Mouse (Mus musculus) midbrain, postnatal 0 days (tissue): Measurements from ENCODE around the gene Inka1. TPM values are rescaled to one million over a fixed set of nuclear protein-coding genes. Genes with fewer than 3 reads are reported as not detected.
"Not testable (repeated sequence)": the region's sequence is repeated elsewhere in the genome, so short reads cannot be mapped to it uniquely, and the experiment has no call there.

ENCODE experiments used
- ATAC-seq: fragments of 200-750 bp; cut with Nextera tagmentation; 2 replicates; pipeline ENCODE4 v1.8.0; 2017; ENCODE audit warnings: moderate number of reproducible peaks, mild to moderate bottlenecking, moderate TSS enrichment, moderate library complexity; ENCODE audit not compliant: low FRiP score
- DNase-seq: peaks from one replicate; pipeline ENCODE4 v3.0.0-alpha.2; 2015; ENCODE audit warnings: low spot score
- H3K27ac ChIP-seq: fragments of 300-500 bp; sonication (generic); 2 replicates; pipeline ENCODE4 v1.5.1; 2014; ENCODE audit warnings: low read depth, mild to moderate bottlenecking, low read length, mixed read lengths
- H3K27me3 ChIP-seq: fragments of 300-500 bp; sonication (generic); 2 replicates; pipeline ENCODE4 v1.6.1; 2014; ENCODE audit warnings: low read length, control low read depth, mixed read lengths; ENCODE audit not compliant: insufficient read depth
- H3K36me3 ChIP-seq: fragments of 300-500 bp; sonication (generic); 2 replicates; pipeline ENCODE4 v1.6.1; 2014; ENCODE audit warnings: low read length, control low read depth, mixed read lengths; ENCODE audit not compliant: insufficient read depth
- H3K4me1 ChIP-seq: fragments of 300-500 bp; sonication (generic); 2 replicates; pipeline ENCODE4 v1.6.1; 2014; ENCODE audit warnings: mild to moderate bottlenecking, control low read depth, antibody characterized with exemption, low read length, mixed read lengths; ENCODE audit not compliant: insufficient read depth
- H3K4me2 ChIP-seq: fragments of 300-500 bp; sonication (generic); 2 replicates; pipeline ENCODE4 v1.6.1; 2014; ENCODE audit warnings: low read depth, mild to moderate bottlenecking, low read length, mixed read lengths; ENCODE audit not compliant: poor library complexity, severe bottlenecking
- H3K4me3 ChIP-seq: fragments of 300-500 bp; sonication (generic); 2 replicates; pipeline ENCODE4 v1.5.1; 2014; ENCODE audit warnings: low read depth, mild to moderate bottlenecking, low read length, moderate library complexity
- H3K9ac ChIP-seq: fragments of 300-500 bp; sonication (generic); replicated peaks from 2 replicates; pipeline ENCODE4 v1.6.1; 2014; ENCODE audit warnings: mild to moderate bottlenecking, low read length, moderate library complexity, mixed read lengths; ENCODE audit not compliant: poor library complexity, severe bottlenecking
- H3K9me3 ChIP-seq: fragments of 300-500 bp; sonication (generic); 2 replicates; pipeline ENCODE4 v1.6.1; 2016; ENCODE audit warnings: low read length, control low read depth
- CTCF ChIP-seq: IDR thresholded peaks from 2 replicates; pipeline ENCODE4 v1.5.1; 2016; ENCODE audit warnings: antibody characterized with exemption, mild to moderate bottlenecking
- WGBS: fragments of 180-500 bp; shearing (Covaris S2); extraction: QIAGEN DNeasy Blood & Tissue Kit; methylation state at CpG from one replicate; pipeline ENCODE4 v1.1.7; 2014; 5-methylcytosine and 5-hydroxymethylcytosine counted together
- polyA plus RNA-seq: library from polyadenylated mRNA; unstranded; fragments of >200 nt; fragmentation: Nextera tagmentation; extraction: Ambion mirVana; gene quantifications from 2 replicates; pipeline ENCODE4 v1.2.1, GENCODE M21; 2015
- total RNA-seq: library from RNA; depleted of rRNA; stranded (reverse); fragments of >200 nt; gene quantifications from 2 replicates; pipeline ENCODE4 v1.2.3, GENCODE M21; 2014

Gene Inka1
- total and polyA plus RNA-seq, 2 experiments from 2014 or later = 14.8 to 16.2 TPM

GRCm38 (mm10) chr9:108017127-108017526 lies 31.4 kb upstream of the Inka1 start:
- WGBS = 77% methylated on average over 3 of the region's 3 CpGs
- DNase-seq (no peak), ATAC-seq (no peak)
- Histone ChIP-seq H3K27ac (no peak overlapping the region), H3K4me1 (no peaks in the 10 kb centered on the region), H3K9me3 (no peaks in the 10 kb centered on the region), H3K9ac (no peak overlapping the region), H3K4me2 (no peak overlapping the region), H3K27me3 (no peaks in the 10 kb centered on the region), H3K36me3 (peaks cover 3% of the 10 kb centered on the region; the same call in 1 of the 2 replicates), H3K4me3 (no peak overlapping the region)
- no peak for TF ChIP-seq CTCF

GRCm38 (mm10) chr9:108013577-108013976 lies 27.9 kb upstream of the Inka1 start:
- not testable (repeated sequence) for ATAC-seq, H3K4me3 ChIP-seq, H3K27ac ChIP-seq, H3K4me2 ChIP-seq, H3K9me3 ChIP-seq, DNase-seq, H3K27me3 ChIP-seq, H3K9ac ChIP-seq, H3K4me1 ChIP-seq, H3K36me3 ChIP-seq
- TF ChIP-seq CTCF = peak; percentile 35
- 100% methylated on average over 2 of the region's 2 CpGs for WGBS

- H3K4me3 ChIP-seq = no peak overlapping the region
- H3K9me3 ChIP-seq = no peaks in the 10 kb centered on the region
- ATAC-seq (no peak), DNase-seq (no peak)
- no peak overlapping the region for H3K27ac ChIP-seq
- no peaks in the 10 kb centered on the region for H3K27me3 ChIP-seq
- peaks cover 3% of the 10 kb centered on the region; the same call in 1 of the 2 replicates for H3K36me3 ChIP-seq
- H3K9ac ChIP-seq = no peak overlapping the region
- TF ChIP-seq CTCF = no peak
- H3K4me1 ChIP-seq = no peaks in the 10 kb centered on the region
- H3K4me2 ChIP-seq = no peak overlapping the region
Measured at GRCm38 (mm10) chr9:108010385-108010784, 24.7 kb upstream of the Inka1 start.

- H3K27me3 ChIP-seq = no peaks in the 10 kb centered on the region
- H3K9ac ChIP-seq = no peak overlapping the region
- no peak for DNase-seq
- no peak for ATAC-seq
- 0 out of 2 replicates have a peak, but pooled peaks cover 3% of the 10 kb centered on the region for H3K36me3 ChIP-seq
- no peak overlapping the region for H3K27ac ChIP-seq
- 90% methylated on average over 5 of the region's 5 CpGs for WGBS
- TF ChIP-seq CTCF = no peak
- H3K9me3 ChIP-seq = no peaks in the 10 kb centered on the region
- no peak overlapping the region for H3K4me3 ChIP-seq
- H3K4me2 ChIP-seq = no peak overlapping the region
- 0 out of 2 replicates have a peak, but pooled peaks cover 4% of the 10 kb centered on the region for H3K4me1 ChIP-seq
Measured at GRCm38 (mm10) chr9:108008041-108008440, 22.4 kb upstream of the Inka1 start.

- TF ChIP-seq CTCF = no peak
- peak overlapping the region; percentile 97 for H3K4me3 ChIP-seq
- 0 out of 2 replicates have a peak, but pooled peaks cover 4% of the 10 kb centered on the region for H3K4me1 ChIP-seq
- H3K27me3 ChIP-seq = no peaks in the 10 kb centered on the region
- H3K27ac ChIP-seq = peak overlapping the region; percentile 99
- DNase-seq (peak; percentile 49), ATAC-seq (no peak)
- 7% methylated on average over 8 of the region's 8 CpGs for WGBS
- no peaks in the 10 kb centered on the region for H3K9me3 ChIP-seq
- H3K4me2 ChIP-seq = peak overlapping the region; percentile 81
- peak overlapping the region; percentile 99 for H3K9ac ChIP-seq
- H3K36me3 ChIP-seq = no peaks in the 10 kb centered on the region
Measured at GRCm38 (mm10) chr9:108003531-108003890, 17.8 kb upstream of the Inka1 start.

GRCm38 (mm10) chr9:108002778-108003530 lies 17.3 kb upstream of the Inka1 start:
- DNase-seq (peak; percentile 23), ATAC-seq (no peak; the same call in none of the 2 replicates)
- no peak for TF ChIP-seq CTCF
- under 1% methylated on average over 44 of the region's 50 CpGs for WGBS
- H3K9ac ChIP-seq = peak overlapping the region; percentile 99
- H3K4me3 ChIP-seq = peak overlapping the region; percentile 97
- H3K27me3 ChIP-seq = no peaks in the 10 kb centered on the region
- H3K4me1 ChIP-seq = 0 out of 2 replicates have a peak, but pooled peaks cover 4% of the 10 kb centered on the region
- no peaks in the 10 kb centered on the region for H3K36me3 ChIP-seq
- H3K27ac ChIP-seq = peak overlapping the region; percentile 99
- no peaks in the 10 kb centered on the region for H3K9me3 ChIP-seq
- peak overlapping the region; percentile 81 for H3K4me2 ChIP-seq
